Mouse (Mus musculus) myocyte (in vitro differentiated cells): ENCODE measurements around the gene Slc27a1.
A peak's percentile ranks its signal among the peaks of the same experiment; 100 is the strongest.

ENCODE experiments used
- MAX ChIP-seq: IDR thresholded peaks from one replicate; pipeline ENCODE4 v1.6.1; 2011; ENCODE audit warnings: low read depth, mild to moderate bottlenecking, control low read depth
- MYOD1 ChIP-seq, 3 experiments: IDR thresholded peaks; one replicate each; pipeline ENCODE4 v1.6.1; 2011; ENCODE audit warnings: control low read depth in 2 of 3, low read depth in 2 of 3, mild to moderate bottlenecking in 2 of 3, moderate library complexity in 1 of 3; ENCODE audit not compliant: insufficient read length in 2 of 3, control insufficient read depth in 1 of 3
- POLR2A ChIP-seq: IDR thresholded peaks from one replicate; pipeline ENCODE4 v1.6.1; 2011; ENCODE audit warnings: low read depth, mild to moderate bottlenecking, control low read depth, moderate library complexity; ENCODE audit not compliant: insufficient read length
- POLR2AphosphoS2 ChIP-seq: IDR thresholded peaks from one replicate; pipeline ENCODE4 v1.6.1; 2011; ENCODE audit warnings: low read depth, control low read depth; ENCODE audit not compliant: insufficient read length
- TCF3 ChIP-seq: IDR thresholded peaks from one replicate; pipeline ENCODE4 v1.6.1; 2011; ENCODE audit warnings: low read depth, control low read depth; ENCODE audit not compliant: insufficient read length
- USF1 ChIP-seq: IDR thresholded peaks from one replicate; pipeline ENCODE4 v1.6.1; 2011; ENCODE audit warnings: low read depth, mild to moderate bottlenecking, control low read depth, moderate library complexity

DNA sequence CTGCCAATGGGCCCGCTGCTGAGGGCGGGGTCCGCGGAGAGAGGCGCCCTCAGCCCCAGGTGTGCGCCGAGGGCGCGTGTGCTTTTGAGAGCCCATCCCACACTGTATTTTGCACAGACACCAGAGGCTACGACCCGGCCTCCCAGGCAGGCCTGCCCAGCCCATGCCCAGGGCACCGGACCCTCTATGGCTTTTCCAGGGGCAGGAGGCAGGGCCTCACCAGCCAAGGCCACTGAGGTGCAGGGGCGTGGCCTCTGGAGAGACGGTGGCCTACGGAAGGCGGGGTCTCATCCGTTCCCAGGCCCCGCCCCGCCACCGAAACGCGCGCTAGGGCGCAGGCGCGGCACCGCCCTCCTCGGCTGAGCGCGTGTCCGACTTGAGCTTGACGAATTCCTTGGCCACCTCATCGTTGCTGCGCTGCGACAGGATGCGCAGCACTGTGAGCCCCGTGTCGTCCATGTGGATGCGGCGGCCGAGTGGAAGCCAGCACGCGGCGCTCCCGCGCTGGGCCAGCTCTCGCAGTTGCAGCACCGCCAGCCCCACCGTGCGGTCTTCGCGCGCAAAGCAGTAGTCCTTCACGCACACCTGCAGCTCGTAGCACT lies 60.5 kb downstream of the Slc27a1 start:
- TF ChIP-seq MYOD1 (IDR thresholded peaks at IDR 0.05; ENCODE audit: control insufficient read depth in 1 of 3, insufficient read length in 2 of 3, low read depth in 2 of 3) = no peak
- no peak for TF ChIP-seq MAX
- TF ChIP-seq POLR2AphosphoS2 = peak; percentile 73
- TF ChIP-seq POLR2A = peak; percentile 87
- no peak for TF ChIP-seq TCF3
- TF ChIP-seq USF1 = no peak
